Mouse (Mus musculus): ENCODE measurements around the gene Fkbp4. TPM values are rescaled to one million over a fixed set of nuclear protein-coding genes. Genes with fewer than 3 reads are reported as not detected.

Fkbp4 gene
- polyA plus RNA-seq, 1 experiment from 2014 or later, result 450 TPM

DNA sequence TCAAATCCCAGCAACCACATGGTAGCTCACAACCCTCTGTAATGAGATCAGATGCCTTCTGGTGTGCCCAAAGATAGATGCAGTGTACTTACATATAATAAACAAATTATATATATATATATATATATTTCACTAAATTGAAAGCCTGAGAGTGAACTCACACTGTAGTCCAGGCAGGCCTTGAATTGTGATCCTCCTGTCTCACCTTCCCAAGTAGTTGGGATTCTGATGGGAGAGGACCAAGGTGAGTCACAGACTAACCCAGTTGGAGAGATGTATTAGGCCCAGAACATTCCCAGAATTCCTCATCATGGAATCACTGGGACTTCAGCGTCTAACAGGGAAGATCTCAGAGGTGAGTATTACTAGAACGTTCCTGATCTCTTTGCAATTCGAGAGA is 39.5 kb downstream of the Fkbp4 start, which contains the start of gene Nrip2:
TSS of gene Nrip2 (plus strand) at position 301 of the 400 bp plus-strand sequence.
- H3K4me3 ChIP-seq (ENCODE audit: low read depth, low read length), result peak within 1 kb of the TSS; percentile 22
- H3K4me2 ChIP-seq, result peak within 1 kb of the TSS; percentile 61
- WGBS, result 60% methylated on average over 3 of the region's 3 CpGs
- peak within 1 kb of the TSS; percentile 21 for H3K9ac ChIP-seq
- ATAC-seq (ENCODE audit: insufficient read depth), result no peak
- peak within 1 kb of the TSS; percentile 3; the same call in 1 of the 2 replicates for H3K27ac ChIP-seq (ENCODE audit: low read depth)
- H3K36me3 ChIP-seq (ENCODE audit: insufficient read depth), result no peaks in the 10 kb centered on the region
- no peaks in the 10 kb centered on the region for H3K4me1 ChIP-seq (ENCODE audit: insufficient read depth)
- no peaks in the 10 kb centered on the region for H3K9me3 ChIP-seq (ENCODE audit: low read depth, low read length)
- DNase-seq, result no peak
- H3K27me3 ChIP-seq (ENCODE audit: insufficient read depth, low read length), result no peaks in the 10 kb centered on the region
- no peak for TF ChIP-seq CTCF (IDR thresholded peaks at IDR 0.05; ENCODE audit: low read depth)

DNA sequence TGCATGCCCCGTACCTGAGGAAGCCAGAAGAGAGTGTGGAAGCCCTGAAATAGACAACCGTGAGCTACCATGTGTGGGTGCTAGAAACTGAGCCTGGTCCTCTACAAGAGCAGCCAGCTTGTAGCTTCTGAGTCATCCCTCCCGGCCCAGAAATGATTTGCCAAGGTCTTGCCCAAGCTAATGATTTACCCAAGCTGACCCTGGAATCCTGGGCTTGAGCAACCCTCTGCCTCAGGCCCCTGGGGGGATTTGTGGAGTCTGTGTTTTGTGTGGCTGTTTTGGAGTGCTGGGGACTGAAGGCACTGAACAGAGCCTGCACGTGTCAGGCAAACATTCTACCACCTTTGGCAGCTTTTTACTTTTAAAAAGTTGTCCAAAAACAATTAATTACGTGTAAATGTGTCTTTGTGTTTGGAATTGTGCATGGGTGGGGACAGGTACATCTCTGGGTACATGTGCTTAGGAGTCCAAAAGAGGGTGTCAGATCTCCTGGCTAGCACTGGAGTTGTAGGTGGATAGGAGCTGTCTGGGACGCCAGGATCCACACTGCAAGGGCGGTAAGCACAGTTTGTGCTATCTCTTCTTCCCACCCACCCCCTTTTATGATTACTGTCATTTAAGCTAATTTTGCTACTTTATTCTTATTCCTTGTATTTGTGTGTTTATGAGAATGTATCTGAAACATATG is 40.8 kb downstream of the Fkbp4 start:
- H3K27ac ChIP-seq (ENCODE audit: low read depth), result no peak overlapping the region

GRCm38 (mm10) chr6:128390683-128391082 is 47.8 kb downstream of the Fkbp4 start:
- ATAC-seq (ENCODE audit: insufficient read depth), result no peak
- 50% methylated on average over 1 of the region's 1 CpGs for WGBS
- Histone ChIP-seq H3K4me3 (ENCODE audit: low read depth, low read length) (no peak overlapping the region), H3K4me1 (ENCODE audit: insufficient read depth) (no peaks in the 10 kb centered on the region), H3K9ac (no peak overlapping the region), H3K27ac (ENCODE audit: low read depth) (no peak overlapping the region), H3K27me3 (ENCODE audit: insufficient read depth, low read length) (no peaks in the 10 kb centered on the region), H3K9me3 (ENCODE audit: low read depth, low read length) (no peaks in the 10 kb centered on the region), H3K36me3 (ENCODE audit: insufficient read depth) (no peaks in the 10 kb centered on the region), H3K4me2 (no peak overlapping the region)
- TF ChIP-seq CTCF (IDR thresholded peaks at IDR 0.05; ENCODE audit: low read depth), result no peak
- no peak for DNase-seq

More for the DNA sequence above, 40.8 kb downstream of the Fkbp4 start:
- Histone ChIP-seq H3K9me3 (ENCODE audit: low read depth, low read length) (no peaks in the 10 kb centered on the region), H3K4me1 (ENCODE audit: insufficient read depth) (no peaks in the 10 kb centered on the region), H3K4me2 (no peak overlapping the region), H3K9ac (no peak overlapping the region), H3K4me3 (ENCODE audit: low read depth, low read length) (no peak overlapping the region), H3K36me3 (ENCODE audit: insufficient read depth) (no peaks in the 10 kb centered on the region), H3K27me3 (ENCODE audit: insufficient read depth, low read length) (no peaks in the 10 kb centered on the region)
- ATAC-seq (ENCODE audit: insufficient read depth) (no peak), DNase-seq (no peak)
- 71% methylated on average over 7 of the region's 7 CpGs for WGBS
- no peak for TF ChIP-seq CTCF (IDR thresholded peaks at IDR 0.05; ENCODE audit: low read depth)

DNA sequence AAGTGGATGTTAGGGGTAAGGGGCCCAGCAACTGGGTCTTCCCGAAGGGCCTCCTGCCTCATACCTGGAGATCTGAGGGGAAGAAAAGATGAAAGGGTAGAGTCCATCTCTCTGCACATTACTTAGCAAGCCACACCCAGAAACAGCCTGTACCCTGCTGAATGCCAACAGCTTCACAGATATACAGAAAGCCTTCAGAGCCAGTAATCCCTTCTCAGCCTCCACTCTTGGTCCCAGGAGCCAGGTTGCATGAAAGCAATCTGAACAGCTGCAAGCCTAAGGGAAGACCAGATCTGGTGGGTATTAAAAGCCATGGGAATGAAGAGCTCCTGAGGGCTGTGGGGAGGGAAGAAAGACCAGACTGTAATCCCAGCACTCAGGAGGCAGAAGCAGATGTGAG is 49.3 kb downstream of the Fkbp4 start:
- WGBS, result 84% methylated on average over 1 of the region's 1 CpGs
- H3K4me3 ChIP-seq (ENCODE audit: low read depth, low read length), result no peak overlapping the region
- no peak for DNase-seq
- no peaks in the 10 kb centered on the region for H3K27me3 ChIP-seq (ENCODE audit: insufficient read depth, low read length)
- no peaks in the 10 kb centered on the region for H3K36me3 ChIP-seq (ENCODE audit: insufficient read depth)
- no peak overlapping the region for H3K9ac ChIP-seq
- no peaks in the 10 kb centered on the region for H3K9me3 ChIP-seq (ENCODE audit: low read depth, low read length)
- H3K27ac ChIP-seq (ENCODE audit: low read depth), result no peak overlapping the region
- H3K4me2 ChIP-seq, result no peak overlapping the region
- H3K4me1 ChIP-seq (ENCODE audit: insufficient read depth), result no peaks in the 10 kb centered on the region
- no peak for ATAC-seq (ENCODE audit: insufficient read depth)
- no peak for TF ChIP-seq CTCF (IDR thresholded peaks at IDR 0.05; ENCODE audit: low read depth)

GRCm38 (mm10) chr6:128385026-128385425 is 53.5 kb downstream of the Fkbp4 start:
- no peak for DNase-seq
- H3K4me2 ChIP-seq, result no peak overlapping the region
- WGBS, result 68% methylated on average over 1 of the region's 1 CpGs
- no peaks in the 10 kb centered on the region for H3K4me1 ChIP-seq (ENCODE audit: insufficient read depth)
- H3K9me3 ChIP-seq (ENCODE audit: low read depth, low read length), result no peaks in the 10 kb centered on the region
- no peak for TF ChIP-seq CTCF (IDR thresholded peaks at IDR 0.05; ENCODE audit: low read depth)
- H3K36me3 ChIP-seq (ENCODE audit: insufficient read depth), result no peaks in the 10 kb centered on the region
- H3K4me3 ChIP-seq (ENCODE audit: low read depth, low read length), result no peak overlapping the region
- H3K27ac ChIP-seq (ENCODE audit: low read depth), result no peak overlapping the region
- no peak for ATAC-seq (ENCODE audit: insufficient read depth)
- no peak overlapping the region for H3K9ac ChIP-seq
- H3K27me3 ChIP-seq (ENCODE audit: insufficient read depth, low read length), result no peaks in the 10 kb centered on the region

DNA sequence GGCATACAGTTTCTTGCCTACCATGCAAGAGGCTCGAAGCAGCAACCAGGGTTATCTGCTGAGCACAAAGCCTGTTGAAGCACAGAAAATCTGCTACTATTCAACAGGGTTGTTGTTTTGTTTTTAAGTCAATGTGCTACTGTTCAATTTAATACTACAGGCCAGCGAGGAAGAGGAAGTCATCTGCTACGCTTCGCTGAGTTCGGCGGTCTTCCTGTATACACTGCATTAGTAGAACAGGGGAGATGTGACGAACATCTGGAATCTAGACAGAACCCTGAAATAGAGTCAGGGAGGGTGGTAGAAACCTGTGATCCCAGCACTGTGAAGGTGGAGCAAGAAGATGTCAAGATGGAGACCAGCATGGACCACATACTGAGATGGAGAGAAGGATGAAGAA is 54.7 kb downstream of the Fkbp4 start:
- H3K4me2 ChIP-seq, result no peak overlapping the region
- WGBS, result 68% methylated on average over 7 of the region's 7 CpGs
- ATAC-seq (ENCODE audit: insufficient read depth) (no peak), DNase-seq (no peak)
- no peaks in the 10 kb centered on the region for H3K9me3 ChIP-seq (ENCODE audit: low read depth, low read length)
- H3K9ac ChIP-seq, result no peak overlapping the region
- H3K27ac ChIP-seq (ENCODE audit: low read depth), result no peak overlapping the region
- H3K27me3 ChIP-seq (ENCODE audit: insufficient read depth, low read length), result no peaks in the 10 kb centered on the region
- no peak for TF ChIP-seq CTCF (IDR thresholded peaks at IDR 0.05; ENCODE audit: low read depth)
- H3K36me3 ChIP-seq (ENCODE audit: insufficient read depth), result no peaks in the 10 kb centered on the region
- no peak overlapping the region for H3K4me3 ChIP-seq (ENCODE audit: low read depth, low read length)
- no peaks in the 10 kb centered on the region for H3K4me1 ChIP-seq (ENCODE audit: insufficient read depth)

- WGBS, result 64% methylated on average over 3 of the region's 3 CpGs
- peaks cover 9% of the 10 kb centered on the region for H3K36me3 ChIP-seq (ENCODE audit: insufficient read depth)
- H3K4me2 ChIP-seq, result no peak overlapping the region
- H3K9me3 ChIP-seq (ENCODE audit: low read depth, low read length), result no peaks in the 10 kb centered on the region
- no peak overlapping the region for H3K27ac ChIP-seq (ENCODE audit: low read depth)
- no peak for TF ChIP-seq CTCF (IDR thresholded peaks at IDR 0.05; ENCODE audit: low read depth)
- no peak overlapping the region for H3K9ac ChIP-seq
- ATAC-seq (ENCODE audit: insufficient read depth) (no peak), DNase-seq (no peak)
- H3K4me1 ChIP-seq (ENCODE audit: insufficient read depth), result no peaks in the 10 kb centered on the region
- H3K4me3 ChIP-seq (ENCODE audit: low read depth, low read length), result no peak overlapping the region
- H3K27me3 ChIP-seq (ENCODE audit: insufficient read depth, low read length), result no peaks in the 10 kb centered on the region
These were observed 57.2 kb downstream of the Fkbp4 start for GRCm38 (mm10) chr6:128381254-128381653.

All from lung, embryonic 14.5 days (tissue).